Mouse (Mus musculus): ENCODE measurements around the gene Fgl2. TPM values are rescaled to one million over a fixed set of nuclear protein-coding genes. Genes with fewer than 3 reads are reported as not detected.

The Fgl2 gene
- polyA plus RNA-seq, 1 experiment from 2014 or later, result 17.2 TPM

- 68% methylated on average over 3 of the region's 3 CpGs for WGBS
- ATAC-seq (ENCODE audit: insufficient read depth, low FRiP score), result no peak
- H3K4me2 ChIP-seq (ENCODE audit: low read depth, low read length), result no peak overlapping the region
- H3K9me3 ChIP-seq (replicated peaks; ENCODE audit: control insufficient read depth, low read length), result no peaks in the 10 kb centered on the region
- H3K27ac ChIP-seq (ENCODE audit: low read length), result no peak overlapping the region
- no peaks in the 10 kb centered on the region for H3K36me3 ChIP-seq (ENCODE audit: control insufficient read depth, insufficient read depth, low read length)
- 0 out of 2 replicates have a peak, but pooled peaks cover under 1% of the 10 kb centered on the region for H3K4me1 ChIP-seq (ENCODE audit: control insufficient read depth, insufficient read depth, low read length)
- H3K9ac ChIP-seq (ENCODE audit: low read length), result no peak overlapping the region
- no peak overlapping the region for H3K4me3 ChIP-seq (replicated peaks; ENCODE audit: low read length)
- H3K27me3 ChIP-seq (ENCODE audit: control insufficient read depth, insufficient read depth, low read length), result no peaks in the 10 kb centered on the region
These were observed 13.8 kb upstream of the Fgl2 start for GRCm38 (mm10) chr5:21358648-21359047.

GRCm38 (mm10) chr5:21363343-21363742, 9.1 kb upstream of the Fgl2 start:
- WGBS, result 68% methylated on average over 3 of the region's 3 CpGs

GRCm38 (mm10) chr5:21366338-21367053, 5.9 kb upstream of the Fgl2 start:
- WGBS, result 57% methylated on average over 4 of the region's 4 CpGs
- Histone ChIP-seq H3K4me1 (ENCODE audit: control insufficient read depth, insufficient read depth, low read length) (no peaks in the 10 kb centered on the region), H3K4me2 (ENCODE audit: low read depth, low read length) (no peak overlapping the region), H3K27ac (ENCODE audit: low read length) (no peak overlapping the region), H3K27me3 (ENCODE audit: control insufficient read depth, insufficient read depth, low read length) (peaks cover 3% of the 10 kb centered on the region; the same call in 1 of the 2 replicates), H3K9me3 (replicated peaks; ENCODE audit: control insufficient read depth, low read length) (no peaks in the 10 kb centered on the region), H3K4me3 (replicated peaks; ENCODE audit: low read length) (no peak overlapping the region), H3K9ac (ENCODE audit: low read length) (no peak overlapping the region), H3K36me3 (ENCODE audit: control insufficient read depth, insufficient read depth, low read length) (no peaks in the 10 kb centered on the region)
- ATAC-seq (ENCODE audit: insufficient read depth, low FRiP score), result no peak

More at GRCm38 (mm10) chr5:21363343-21363742, 9.1 kb upstream of the Fgl2 start:
- no peak for ATAC-seq (ENCODE audit: insufficient read depth, low FRiP score)
- H3K9me3 ChIP-seq (replicated peaks; ENCODE audit: control insufficient read depth, low read length), result no peaks in the 10 kb centered on the region
- H3K4me1 ChIP-seq (ENCODE audit: control insufficient read depth, insufficient read depth, low read length), result no peaks in the 10 kb centered on the region
- H3K27ac ChIP-seq (ENCODE audit: low read length), result no peak overlapping the region
- H3K4me2 ChIP-seq (ENCODE audit: low read depth, low read length), result no peak overlapping the region
- no peaks in the 10 kb centered on the region for H3K36me3 ChIP-seq (ENCODE audit: control insufficient read depth, insufficient read depth, low read length)
- no peak overlapping the region for H3K4me3 ChIP-seq (replicated peaks; ENCODE audit: low read length)
- no peak overlapping the region for H3K9ac ChIP-seq (ENCODE audit: low read length)
- H3K27me3 ChIP-seq (ENCODE audit: control insufficient read depth, insufficient read depth, low read length), result no peaks in the 10 kb centered on the region

- H3K27ac ChIP-seq (ENCODE audit: low read length), result no peak overlapping the region
- 47% methylated on average over 2 of the region's 2 CpGs for WGBS
These were observed 4.9 kb upstream of the Fgl2 start for GRCm38 (mm10) chr5:21367514-21367913.

GRCm38 (mm10) chr5:21370218-21370947, 2.1 kb upstream of the Fgl2 start:
- no peaks in the 10 kb centered on the region for H3K36me3 ChIP-seq (ENCODE audit: control insufficient read depth, insufficient read depth, low read length)
- no peaks in the 10 kb centered on the region for H3K4me1 ChIP-seq (ENCODE audit: control insufficient read depth, insufficient read depth, low read length)
- no peak overlapping the region for H3K4me3 ChIP-seq (replicated peaks; ENCODE audit: low read length)
- peaks cover 3% of the 10 kb centered on the region; the same call in 1 of the 2 replicates for H3K27me3 ChIP-seq (ENCODE audit: control insufficient read depth, insufficient read depth, low read length)
- no peak overlapping the region for H3K9ac ChIP-seq (ENCODE audit: low read length)
- no peak overlapping the region for H3K4me2 ChIP-seq (ENCODE audit: low read depth, low read length)
- ATAC-seq (ENCODE audit: insufficient read depth, low FRiP score), result no peak
- H3K9me3 ChIP-seq (replicated peaks; ENCODE audit: control insufficient read depth, low read length), result no peaks in the 10 kb centered on the region
- 83% methylated on average over 5 of the region's 5 CpGs for WGBS
- H3K27ac ChIP-seq (ENCODE audit: low read length), result no peak overlapping the region

More at GRCm38 (mm10) chr5:21367514-21367913, 4.9 kb upstream of the Fgl2 start:
- ATAC-seq (ENCODE audit: insufficient read depth, low FRiP score), result no peak
- no peak overlapping the region for H3K9ac ChIP-seq (ENCODE audit: low read length)
- no peaks in the 10 kb centered on the region for H3K4me1 ChIP-seq (ENCODE audit: control insufficient read depth, insufficient read depth, low read length)
- H3K4me2 ChIP-seq (ENCODE audit: low read depth, low read length), result no peak overlapping the region
- no peak overlapping the region for H3K4me3 ChIP-seq (replicated peaks; ENCODE audit: low read length)
- no peaks in the 10 kb centered on the region for H3K9me3 ChIP-seq (replicated peaks; ENCODE audit: control insufficient read depth, low read length)
- H3K36me3 ChIP-seq (ENCODE audit: control insufficient read depth, insufficient read depth, low read length), result no peaks in the 10 kb centered on the region
- H3K27me3 ChIP-seq (ENCODE audit: control insufficient read depth, insufficient read depth, low read length), result peaks cover 3% of the 10 kb centered on the region; the same call in 1 of the 2 replicates

GRCm38 (mm10) chr5:21371920-21372319, 522 bp upstream of the Fgl2 start:
- WGBS, result 52% methylated on average over 5 of the region's 5 CpGs
- Histone ChIP-seq H3K27ac (ENCODE audit: low read length) (no peak overlapping the region), H3K36me3 (ENCODE audit: control insufficient read depth, insufficient read depth, low read length) (no peaks in the 10 kb centered on the region), H3K4me3 (replicated peaks; ENCODE audit: low read length) (no peak overlapping the region; the same call in 1 of the 2 replicates), H3K4me2 (ENCODE audit: low read depth, low read length) (peak overlapping the region; percentile 72; the same call in 1 of the 2 replicates), H3K27me3 (ENCODE audit: control insufficient read depth, insufficient read depth, low read length) (peaks cover 3% of the 10 kb centered on the region; the same call in 1 of the 2 replicates), H3K9me3 (replicated peaks; ENCODE audit: control insufficient read depth, low read length) (no peaks in the 10 kb centered on the region), H3K9ac (ENCODE audit: low read length) (no peak overlapping the region), H3K4me1 (ENCODE audit: control insufficient read depth, insufficient read depth, low read length) (no peaks in the 10 kb centered on the region)
- ATAC-seq (ENCODE audit: insufficient read depth, low FRiP score), result no peak

GRCm38 (mm10) chr5:21373180-21373518, 707 bp downstream of the Fgl2 start:
- 58% methylated on average over 7 of the region's 7 CpGs for WGBS
- peak overlapping the region; percentile 68 for H3K9ac ChIP-seq (ENCODE audit: low read length)
- no peaks in the 10 kb centered on the region for H3K36me3 ChIP-seq (ENCODE audit: control insufficient read depth, insufficient read depth, low read length)
- no peak for ATAC-seq (ENCODE audit: insufficient read depth, low FRiP score)
- peaks cover 3% of the 10 kb centered on the region; the same call in 1 of the 2 replicates for H3K27me3 ChIP-seq (ENCODE audit: control insufficient read depth, insufficient read depth, low read length)
- no peak overlapping the region for H3K27ac ChIP-seq (ENCODE audit: low read length)
- H3K4me1 ChIP-seq (ENCODE audit: control insufficient read depth, insufficient read depth, low read length), result no peaks in the 10 kb centered on the region
- H3K9me3 ChIP-seq (replicated peaks; ENCODE audit: control insufficient read depth, low read length), result no peaks in the 10 kb centered on the region
- H3K4me2 ChIP-seq (ENCODE audit: low read depth, low read length), result peak overlapping the region; percentile 72
- peak overlapping the region; percentile 45 for H3K4me3 ChIP-seq (replicated peaks; ENCODE audit: low read length)

GRCm38 (mm10) chr5:21376935-21377334, 4.5 kb downstream of the Fgl2 start:
- Histone ChIP-seq H3K27ac (ENCODE audit: low read length) (no peak overlapping the region), H3K9ac (ENCODE audit: low read length) (no peak overlapping the region), H3K27me3 (ENCODE audit: control insufficient read depth, insufficient read depth, low read length) (no peaks in the 10 kb centered on the region; the same call in 1 of the 2 replicates), H3K36me3 (ENCODE audit: control insufficient read depth, insufficient read depth, low read length) (no peaks in the 10 kb centered on the region), H3K4me1 (ENCODE audit: control insufficient read depth, insufficient read depth, low read length) (no peaks in the 10 kb centered on the region), H3K9me3 (replicated peaks; ENCODE audit: control insufficient read depth, low read length) (no peaks in the 10 kb centered on the region), H3K4me2 (ENCODE audit: low read depth, low read length) (no peak overlapping the region), H3K4me3 (replicated peaks; ENCODE audit: low read length) (no peak overlapping the region)
- WGBS, result 69% methylated on average over 4 of the region's 4 CpGs
- ATAC-seq (ENCODE audit: insufficient read depth, low FRiP score), result no peak

- peaks cover 10% of the 10 kb centered on the region for H3K4me1 ChIP-seq (ENCODE audit: control insufficient read depth, insufficient read depth, low read length)
- no peak overlapping the region for H3K4me2 ChIP-seq (ENCODE audit: low read depth, low read length)
- no peak overlapping the region for H3K27ac ChIP-seq (ENCODE audit: low read length)
- H3K27me3 ChIP-seq (ENCODE audit: control insufficient read depth, insufficient read depth, low read length), result no peaks in the 10 kb centered on the region; the same call in 1 of the 2 replicates
- WGBS, result 33% methylated on average over 2 of the region's 2 CpGs
- no peak overlapping the region for H3K4me3 ChIP-seq (replicated peaks; ENCODE audit: low read length)
- H3K9ac ChIP-seq (ENCODE audit: low read length), result no peak overlapping the region
- ATAC-seq (ENCODE audit: insufficient read depth, low FRiP score), result no peak
- H3K9me3 ChIP-seq (replicated peaks; ENCODE audit: control insufficient read depth, low read length), result no peaks in the 10 kb centered on the region
- no peaks in the 10 kb centered on the region for H3K36me3 ChIP-seq (ENCODE audit: control insufficient read depth, insufficient read depth, low read length)
These were observed 6.0 kb downstream of the Fgl2 start for GRCm38 (mm10) chr5:21378397-21378796.

All from stomach, embryonic 16.5 days (tissue).